Mouse (Mus musculus): ENCODE measurements around the gene Cdk17.
"Not testable (repeated sequence)": the region's sequence is repeated elsewhere in the genome, so short reads cannot be mapped to it uniquely, and the experiment has no call there.

The Cdk17 gene

DNA sequence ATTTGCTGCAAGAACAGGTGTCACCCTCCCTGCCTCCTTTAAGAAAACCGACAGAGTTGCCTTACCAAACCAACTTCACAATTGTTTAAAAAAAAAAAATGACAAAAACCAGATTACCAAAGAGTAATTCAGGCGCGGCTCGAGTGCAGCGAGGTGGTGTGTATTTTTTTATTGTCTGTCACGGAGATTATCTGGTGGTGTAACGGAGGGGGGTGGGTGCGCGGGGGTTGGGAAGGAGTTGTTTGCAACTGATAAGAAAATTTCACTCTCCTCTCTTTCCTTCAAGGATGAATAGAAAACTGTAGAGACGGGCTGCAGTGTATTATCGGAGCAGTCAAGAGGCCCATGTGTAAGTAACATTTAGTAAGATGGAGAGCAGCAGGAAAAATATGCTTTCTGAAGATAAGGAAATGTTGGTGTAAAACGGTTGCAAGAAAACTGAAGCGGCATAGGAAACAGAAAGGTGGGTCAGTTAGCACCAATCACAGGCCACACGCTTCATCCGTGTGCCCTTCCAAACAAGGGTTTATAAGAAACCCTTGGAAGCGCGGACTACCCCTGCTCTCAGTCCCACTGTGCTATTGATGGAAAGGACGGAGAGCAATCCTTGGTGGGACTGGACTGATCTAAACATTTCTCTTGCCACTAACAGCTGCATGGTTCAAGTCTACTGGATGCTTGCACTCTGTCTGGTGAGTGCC, 17.2 kb upstream of the Cdk17 start:
- ATAC-seq (ENCODE audit: low TSS enrichment): no peak

GRCm38 (mm10) chr10:93143986-93144314, 16.7 kb upstream of the Cdk17 start:
- no peak for ATAC-seq (ENCODE audit: low TSS enrichment)

- peak; percentile 60 for ATAC-seq (ENCODE audit: low TSS enrichment)
Measured at GRCm38 (mm10) chr10:93144579-93144978, 16.1 kb upstream of the Cdk17 start.

DNA sequence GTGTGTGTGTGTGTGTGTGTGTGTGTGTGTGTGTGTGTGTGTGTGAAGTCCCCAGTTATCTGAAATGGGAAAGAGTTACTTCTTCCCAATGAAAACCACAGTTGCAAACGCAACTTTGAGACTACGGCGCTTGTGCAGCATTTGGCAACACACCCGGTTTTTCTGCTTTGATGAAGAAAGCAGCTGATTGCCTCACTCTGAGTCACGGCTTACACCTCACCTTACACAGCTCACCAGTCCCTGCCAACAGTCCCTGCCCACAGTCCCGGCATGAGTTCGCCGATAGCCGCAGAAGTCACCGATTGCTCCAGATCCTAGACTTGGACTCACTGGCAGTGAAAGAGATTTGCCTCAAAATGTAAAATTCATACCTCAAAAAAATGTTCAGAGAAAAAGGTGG, 15.6 kb upstream of the Cdk17 start:
- peak; percentile 77 for ATAC-seq (ENCODE audit: low TSS enrichment)

GRCm38 (mm10) chr10:93146601-93147000, 14.1 kb upstream of the Cdk17 start:
- ATAC-seq (ENCODE audit: low TSS enrichment): no peak

DNA sequence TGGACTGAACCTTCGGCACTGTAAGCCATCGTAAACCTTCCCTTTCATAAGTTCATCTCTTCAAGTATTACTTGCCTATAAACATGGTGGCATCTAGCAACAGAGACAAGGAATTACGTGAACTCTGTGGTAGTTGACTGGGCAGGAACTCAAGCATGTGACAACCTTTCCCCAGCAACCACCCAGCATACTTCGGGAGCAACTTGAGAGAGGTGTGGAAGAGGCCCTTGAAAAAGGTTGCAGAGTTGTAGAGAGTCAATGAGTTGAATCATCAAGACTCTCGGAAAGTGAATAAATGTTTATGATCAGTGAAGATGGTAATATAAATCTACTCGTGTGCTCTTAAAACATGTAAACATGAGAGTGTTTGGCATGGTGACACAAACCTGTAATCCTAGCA, 13.0 kb upstream of the Cdk17 start:
- no peak for ATAC-seq (ENCODE audit: low TSS enrichment)

GRCm38 (mm10) chr10:93149597-93149996, 11.1 kb upstream of the Cdk17 start:
- ATAC-seq (ENCODE audit: low TSS enrichment): no peak

GRCm38 (mm10) chr10:93151775-93152174, 8.9 kb upstream of the Cdk17 start:
- peak; percentile 93 for ATAC-seq (ENCODE audit: low TSS enrichment)

DNA sequence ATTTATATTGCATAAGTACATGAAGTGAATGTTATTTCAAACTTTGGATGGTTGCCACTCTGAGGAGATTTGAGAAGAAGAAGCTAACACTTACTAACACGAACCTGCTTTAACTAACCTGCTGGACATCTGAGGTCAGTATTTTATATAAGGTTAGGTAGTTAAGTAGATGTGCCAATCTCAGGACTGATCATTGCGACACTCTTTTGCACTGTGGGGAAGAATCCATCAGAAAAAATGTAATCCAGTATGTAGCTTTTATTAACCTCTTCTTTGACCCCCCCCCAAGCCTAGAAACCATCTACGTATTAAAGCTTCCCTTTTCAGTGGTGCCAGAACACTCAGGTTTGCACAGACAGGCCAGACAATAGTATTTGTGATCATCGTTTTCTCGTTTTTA, 8.0 kb upstream of the Cdk17 start:
- no peak for ATAC-seq (ENCODE audit: low TSS enrichment)

DNA sequence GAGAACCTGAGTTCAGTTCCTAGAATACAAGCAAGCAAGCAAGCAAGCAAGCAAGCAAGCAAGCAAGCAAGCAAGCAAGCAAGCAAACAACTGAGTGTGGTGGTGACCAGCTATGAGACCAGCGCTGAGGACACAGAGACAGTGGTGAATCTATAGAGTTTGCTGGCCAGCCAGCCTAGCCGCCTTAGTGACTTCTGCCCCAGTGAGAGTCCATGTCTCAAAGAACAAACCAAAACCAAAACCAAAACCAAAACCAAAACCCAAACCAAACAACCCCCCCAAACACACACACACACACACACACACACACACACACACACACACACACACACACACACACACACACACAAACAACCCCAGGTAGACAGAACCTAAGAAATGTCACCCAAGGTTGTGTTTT, 7.3 kb upstream of the Cdk17 start:
- not testable (repeated sequence) for ATAC-seq (ENCODE audit: low TSS enrichment)

GRCm38 (mm10) chr10:93159651-93160496, 801 bp upstream of the Cdk17 start:
- ATAC-seq (ENCODE audit: low TSS enrichment): peak; percentile 14; the same call in 1 of the 2 replicates

GRCm38 (mm10) chr10:93160497-93160806, 223 bp upstream of the Cdk17 start:
- peak; percentile 73 for ATAC-seq (ENCODE audit: low TSS enrichment)

DNA sequence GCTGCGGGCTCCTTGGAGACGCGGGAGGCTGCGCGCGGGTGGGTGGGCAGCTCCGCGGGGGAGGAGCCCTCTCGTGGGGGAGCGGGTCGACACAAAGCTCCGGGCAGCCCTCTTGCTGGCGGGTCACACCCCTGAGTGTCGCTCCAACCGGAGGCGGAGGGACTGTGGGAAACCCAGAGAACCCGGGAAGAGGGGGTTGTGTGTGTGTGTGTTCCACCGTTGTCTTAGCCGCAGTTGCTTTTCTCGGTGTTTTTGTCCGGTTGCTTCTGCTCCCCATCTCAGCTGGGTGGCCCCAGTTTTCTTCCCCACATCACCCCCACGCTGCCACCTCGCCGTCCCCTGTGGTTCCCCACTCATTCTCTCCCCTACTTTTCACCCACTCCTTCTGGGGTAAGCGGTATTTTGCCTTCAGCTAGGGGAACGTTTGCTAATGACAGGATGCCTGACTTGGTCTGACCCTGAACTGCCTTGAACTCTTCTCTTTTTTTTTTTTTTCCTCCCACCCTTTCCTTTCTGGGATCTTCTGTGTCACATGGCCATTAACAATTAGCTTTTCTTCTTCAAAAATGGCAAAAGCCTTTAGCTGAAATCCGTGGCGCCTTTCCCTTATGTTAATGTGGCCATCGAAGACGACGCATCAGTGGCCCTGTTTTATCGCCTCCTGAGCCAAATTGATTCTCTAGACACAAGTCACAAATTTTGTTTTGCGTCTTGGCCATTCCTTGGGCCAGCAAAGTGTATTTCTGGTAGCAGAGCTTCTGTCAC, 1.0 kb downstream of the Cdk17 start:
- peak; percentile 20 for ATAC-seq (ENCODE audit: low TSS enrichment)

DNA sequence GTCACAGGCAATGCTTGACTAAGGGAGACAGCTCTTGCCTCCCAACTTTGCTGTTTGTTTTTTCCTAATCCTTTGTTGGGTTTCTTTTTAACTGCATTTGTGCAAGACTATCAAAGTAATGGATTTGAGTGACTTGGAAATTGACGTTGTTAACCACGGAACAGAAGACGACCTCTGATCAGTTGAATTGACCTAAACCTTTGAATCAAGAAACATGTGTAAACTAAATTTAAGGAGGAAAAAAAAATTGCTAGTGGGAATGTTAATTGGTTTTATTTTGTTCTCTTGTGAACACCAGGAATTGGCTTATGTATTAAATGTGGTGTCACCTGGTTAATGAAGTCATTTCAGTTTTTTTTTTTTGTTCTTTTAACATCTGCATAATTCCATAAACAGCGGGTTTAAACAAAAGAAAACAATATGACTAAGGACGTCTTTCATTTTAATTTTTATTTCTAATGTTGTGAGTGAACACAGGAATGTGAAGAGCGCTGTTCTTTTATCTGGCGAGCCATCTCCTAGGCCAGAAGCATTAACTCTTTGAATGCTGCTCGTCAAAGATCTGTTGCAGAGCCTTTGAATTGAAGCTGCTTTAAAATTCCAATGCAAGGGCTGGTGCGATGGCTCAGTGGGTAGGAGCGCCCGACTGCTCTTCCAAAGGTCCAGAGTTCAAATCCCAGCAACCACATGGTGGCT, 1.7 kb downstream of the Cdk17 start:
- ATAC-seq (ENCODE audit: low TSS enrichment): no peak

GRCm38 (mm10) chr10:93162972-93163660, 2.4 kb downstream of the Cdk17 start:
- ATAC-seq (ENCODE audit: low TSS enrichment): no peak

GRCm38 (mm10) chr10:93163711-93164488, 3.2 kb downstream of the Cdk17 start:
- ATAC-seq (ENCODE audit: low TSS enrichment): no peak

DNA sequence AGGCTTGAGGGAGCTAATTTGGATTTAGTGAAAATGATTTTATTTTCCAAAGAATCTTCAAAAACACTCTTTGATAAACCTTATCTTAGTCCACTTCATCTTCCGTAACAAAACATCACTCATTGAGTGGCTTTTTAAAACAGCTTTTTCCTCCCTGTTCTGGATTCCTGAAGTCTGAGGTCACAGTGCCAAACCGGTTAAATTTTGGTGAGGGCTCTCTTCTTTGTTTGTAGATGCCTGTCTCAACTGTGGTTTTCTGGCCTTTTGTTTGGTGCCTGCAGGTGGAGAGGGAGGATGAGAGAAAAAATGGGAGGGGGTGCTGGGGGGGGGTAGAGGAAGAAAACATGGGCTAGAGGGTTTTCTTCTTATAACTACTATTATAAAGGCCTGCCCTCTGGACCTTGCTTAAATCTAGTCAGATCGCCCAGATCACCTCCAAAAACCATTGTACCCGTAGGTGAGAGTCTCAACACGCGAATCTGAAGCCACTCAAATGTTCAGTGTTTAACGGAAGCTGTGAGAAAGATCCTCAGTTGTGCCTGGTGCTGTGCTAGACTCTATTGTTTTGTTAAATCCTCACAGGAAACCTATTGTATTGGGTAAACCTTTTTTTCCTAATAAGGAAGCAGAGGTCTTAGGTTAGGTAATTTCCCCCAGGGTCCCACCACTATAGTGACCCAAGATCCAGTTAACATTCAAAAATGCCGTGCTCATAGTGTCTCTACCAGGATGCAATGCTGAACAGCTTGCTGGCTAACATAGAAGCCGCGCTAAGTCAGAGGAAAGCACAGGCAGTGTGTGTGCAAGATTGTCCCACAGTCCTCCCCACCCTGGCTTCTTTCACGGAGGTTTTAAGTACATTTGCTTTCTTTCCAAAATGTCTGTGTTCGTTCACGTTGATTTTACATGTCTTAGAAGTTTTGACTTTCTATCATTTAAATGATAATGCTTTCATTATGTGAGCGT, 5.0 kb downstream of the Cdk17 start:
- ATAC-seq (ENCODE audit: low TSS enrichment): peak; percentile 45

DNA sequence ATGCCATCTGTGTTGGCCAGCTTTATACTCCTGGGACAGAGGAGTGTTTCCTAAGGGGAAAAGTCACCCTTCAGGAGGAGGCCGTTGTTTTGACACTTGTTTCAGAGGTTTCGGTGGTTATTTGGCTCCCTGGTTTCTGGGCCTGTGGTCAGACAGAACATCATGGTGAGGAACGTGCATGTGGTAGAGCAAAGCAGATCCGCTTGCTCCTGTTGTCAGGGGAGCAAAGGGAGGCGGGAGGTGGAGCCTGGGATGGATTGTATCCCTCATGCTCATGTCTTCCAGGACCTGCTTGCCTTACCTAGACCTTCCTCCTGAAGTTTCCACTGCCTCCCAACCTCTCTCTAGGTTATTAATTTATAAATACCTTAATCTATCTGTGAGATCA, 5.7 kb downstream of the Cdk17 start:
- ATAC-seq (ENCODE audit: low TSS enrichment): 0 out of 2 replicates have a peak, but pooled peaks have one; percentile 36

GRCm38 (mm10) chr10:93167311-93167710, 6.6 kb downstream of the Cdk17 start:
- ATAC-seq (ENCODE audit: low TSS enrichment): no peak

GRCm38 (mm10) chr10:93168067-93168466, 7.4 kb downstream of the Cdk17 start:
- no peak for ATAC-seq (ENCODE audit: low TSS enrichment)
